Mouse (Mus musculus) testis, adult 2 months (tissue): ENCODE data around the gene Nkx1-2.

ENCODE experiments used
- CTCF ChIP-seq: fragments of 200-500 bp; IDR thresholded peaks from 2 replicates; pipeline ENCODE4 v1.5.1; 2012; ENCODE audit warnings: low read depth, mild to moderate bottlenecking, inconsistent platforms, low read length, moderate library complexity; ENCODE audit not compliant: control insufficient read depth, insufficient read depth, insufficient replicate concordance
- POLR2A ChIP-seq: fragments of 200-500 bp; IDR thresholded peaks from 2 replicates; pipeline ENCODE4 v1.6.1; 2012; ENCODE audit warnings: low read depth, mild to moderate bottlenecking, inconsistent platforms, low read length, moderate library complexity; ENCODE audit not compliant: control insufficient read depth

- peak; percentile 99 for TF ChIP-seq POLR2A
- no peak for TF ChIP-seq CTCF
Measured at GRCm38 (mm10) chr7:132576116-132576650, 23.3 kb downstream of the Nkx1-2 start, which contains the start of gene Oat.
